Mouse (Mus musculus) embryonic facial prominence, embryonic 10.5 days (tissue): Measurements from ENCODE around the gene Rnd3. TPM values are rescaled to one million over a fixed set of nuclear protein-coding genes. Genes with fewer than 3 reads are reported as not detected.
A peak's percentile ranks its signal among the peaks of the same experiment; 100 is the strongest.

ENCODE experiments used
- DNase-seq: peaks from one replicate; pipeline ENCODE4 v3.0.0-alpha.2; 2017; ENCODE audit warnings: low spot score
- H3K27ac ChIP-seq: fragments of 300-500 bp; sonication (generic); replicated peaks from 2 replicates; pipeline ENCODE4 v1.5.1; 2016; ENCODE audit warnings: mild to moderate bottlenecking
- H3K27me3 ChIP-seq: fragments of 300-500 bp; sonication (generic); replicated peaks from 2 replicates; pipeline ENCODE4 v1.6.1; 2016; ENCODE audit warnings: low read depth, mild to moderate bottlenecking; ENCODE audit not compliant: poor library complexity, severe bottlenecking
- H3K36me3 ChIP-seq: fragments of 300-500 bp; sonication (generic); replicated peaks from 2 replicates; pipeline ENCODE4 v1.6.1; 2016; ENCODE audit warnings: mild to moderate bottlenecking, moderate library complexity
- H3K4me1 ChIP-seq: fragments of 300-500 bp; sonication (generic); 2 replicates; pipeline ENCODE4 v1.6.1; 2016
- H3K4me3 ChIP-seq: fragments of 300-500 bp; sonication (generic); 2 replicates; pipeline ENCODE4 v1.5.1; 2016; ENCODE audit warnings: mild to moderate bottlenecking, moderate library complexity
- H3K9me3 ChIP-seq: fragments of 300-500 bp; sonication (generic); 2 replicates; pipeline ENCODE4 v1.6.1; 2016; ENCODE audit warnings: mild to moderate bottlenecking
- WGBS: fragments of 180-500 bp; shearing (Covaris S2); methylation state at CpG from one replicate; pipeline ENCODE4 v1.1.7; 2016; 5-methylcytosine and 5-hydroxymethylcytosine counted together
- polyA plus RNA-seq: library from polyadenylated mRNA; unstranded; fragments of >200 nt; fragmentation: Nextera tagmentation; extraction: Ambion mirVana; gene quantifications from 2 replicates; pipeline ENCODE4 v1.2.1, GENCODE M21; 2016

Rnd3 gene
- polyA plus RNA-seq, 1 experiment from 2014 or later = 142 TPM

GRCm38 (mm10) chr2:51101187-51101586 lies 47.7 kb downstream of the Rnd3 start:
- no peaks in the 10 kb centered on the region for H3K27me3 ChIP-seq
- H3K4me3 ChIP-seq = no peak overlapping the region
- no peaks in the 10 kb centered on the region for H3K9me3 ChIP-seq
- 52% methylated on average over 4 of the region's 4 CpGs for WGBS
- H3K27ac ChIP-seq = no peak overlapping the region
- no peaks in the 10 kb centered on the region for H3K36me3 ChIP-seq
- H3K4me1 ChIP-seq = peaks cover 17% of the 10 kb centered on the region
- DNase-seq = no peak

- Histone ChIP-seq H3K27ac (0 out of 2 replicates have a peak overlapping the region, but pooled peaks have one; percentile 21), H3K36me3 (no peaks in the 10 kb centered on the region), H3K4me3 (no peak overlapping the region), H3K27me3 (no peaks in the 10 kb centered on the region), H3K9me3 (no peaks in the 10 kb centered on the region), H3K4me1 (peaks cover 26% of the 10 kb centered on the region)
- DNase-seq = no peak
- 75% methylated on average over 9 of the region's 9 CpGs for WGBS
Observed at GRCm38 (mm10) chr2:51099987-51100386, 48.9 kb downstream of the Rnd3 start.

DNA sequence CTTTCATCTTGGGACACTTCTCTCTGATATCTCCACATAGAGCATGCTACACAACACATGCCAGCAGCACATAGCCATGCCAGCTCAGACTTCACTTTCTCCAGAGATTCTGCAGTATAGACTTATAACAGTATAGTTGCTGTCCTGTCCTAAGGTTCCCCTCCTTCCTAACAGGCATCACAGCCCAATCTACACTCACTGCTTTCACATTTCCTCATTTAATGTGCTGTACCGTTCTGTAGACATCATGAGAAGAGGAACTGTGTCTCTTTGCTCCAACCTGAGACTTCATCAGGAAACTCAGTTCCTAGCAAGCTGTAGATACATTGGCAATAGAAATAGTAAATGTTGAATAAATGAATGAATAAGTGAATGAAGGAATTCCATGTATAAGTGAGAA lies 49.7 kb downstream of the Rnd3 start:
- WGBS = 77% methylated on average over 1 of the region's 1 CpGs
- H3K9me3 ChIP-seq = no peaks in the 10 kb centered on the region
- H3K27me3 ChIP-seq = no peaks in the 10 kb centered on the region
- H3K27ac ChIP-seq = no peak overlapping the region
- H3K4me1 ChIP-seq = peaks cover 28% of the 10 kb centered on the region
- no peaks in the 10 kb centered on the region for H3K36me3 ChIP-seq
- H3K4me3 ChIP-seq = no peak overlapping the region
- no peak for DNase-seq

DNA sequence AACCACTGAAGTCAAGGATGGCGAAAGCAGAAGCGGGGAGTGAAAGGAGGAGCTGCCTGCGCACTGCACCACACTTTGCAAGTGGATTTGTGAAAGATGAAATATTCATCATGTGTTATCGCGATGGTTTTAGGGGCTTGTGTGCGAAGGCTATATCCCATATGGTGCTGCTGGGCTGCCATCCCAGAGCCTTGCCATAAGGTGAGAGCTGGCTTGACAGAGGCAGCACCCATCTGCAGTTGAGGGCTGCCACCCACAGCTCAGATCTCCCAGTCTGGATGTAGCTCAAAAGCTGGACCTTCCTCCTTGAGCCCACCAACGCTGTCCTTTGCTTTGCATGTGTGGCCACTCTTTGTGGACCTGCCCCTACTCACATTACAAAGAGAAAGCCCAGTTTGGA lies 58.2 kb downstream of the Rnd3 start:
- Histone ChIP-seq H3K4me1 (peaks cover 38% of the 10 kb centered on the region), H3K36me3 (no peaks in the 10 kb centered on the region), H3K27ac (peak overlapping the region; percentile 21), H3K4me3 (no peak overlapping the region), H3K27me3 (no peaks in the 10 kb centered on the region), H3K9me3 (no peaks in the 10 kb centered on the region)
- WGBS = 84% methylated on average over 7 of the region's 7 CpGs
- DNase-seq = no peak

DNA sequence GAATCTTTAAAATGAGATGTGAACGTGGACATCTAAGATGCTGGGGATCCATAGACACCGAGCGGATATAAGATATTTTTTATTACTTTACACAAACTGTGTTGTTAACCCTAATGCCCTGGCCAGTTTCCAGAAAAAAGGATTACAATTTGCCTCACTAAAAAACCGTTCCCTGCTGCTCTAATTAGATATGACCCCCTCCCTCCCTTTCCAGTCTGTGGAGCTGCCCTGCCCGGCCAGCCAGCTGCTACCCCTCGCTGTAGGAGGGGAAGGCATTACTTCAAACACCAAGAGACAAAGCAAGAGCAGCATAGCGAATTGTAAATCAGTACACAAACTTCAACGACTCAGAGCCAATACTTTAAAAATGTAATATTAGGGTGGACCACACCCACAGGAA lies 58.9 kb downstream of the Rnd3 start:
- H3K36me3 ChIP-seq = no peaks in the 10 kb centered on the region
- H3K9me3 ChIP-seq = no peaks in the 10 kb centered on the region
- DNase-seq = no peak
- H3K27ac ChIP-seq = no peak overlapping the region
- H3K4me1 ChIP-seq = peaks cover 32% of the 10 kb centered on the region
- H3K4me3 ChIP-seq = no peak overlapping the region
- 34% methylated on average over 8 of the region's 8 CpGs for WGBS
- H3K27me3 ChIP-seq = no peaks in the 10 kb centered on the region

DNA sequence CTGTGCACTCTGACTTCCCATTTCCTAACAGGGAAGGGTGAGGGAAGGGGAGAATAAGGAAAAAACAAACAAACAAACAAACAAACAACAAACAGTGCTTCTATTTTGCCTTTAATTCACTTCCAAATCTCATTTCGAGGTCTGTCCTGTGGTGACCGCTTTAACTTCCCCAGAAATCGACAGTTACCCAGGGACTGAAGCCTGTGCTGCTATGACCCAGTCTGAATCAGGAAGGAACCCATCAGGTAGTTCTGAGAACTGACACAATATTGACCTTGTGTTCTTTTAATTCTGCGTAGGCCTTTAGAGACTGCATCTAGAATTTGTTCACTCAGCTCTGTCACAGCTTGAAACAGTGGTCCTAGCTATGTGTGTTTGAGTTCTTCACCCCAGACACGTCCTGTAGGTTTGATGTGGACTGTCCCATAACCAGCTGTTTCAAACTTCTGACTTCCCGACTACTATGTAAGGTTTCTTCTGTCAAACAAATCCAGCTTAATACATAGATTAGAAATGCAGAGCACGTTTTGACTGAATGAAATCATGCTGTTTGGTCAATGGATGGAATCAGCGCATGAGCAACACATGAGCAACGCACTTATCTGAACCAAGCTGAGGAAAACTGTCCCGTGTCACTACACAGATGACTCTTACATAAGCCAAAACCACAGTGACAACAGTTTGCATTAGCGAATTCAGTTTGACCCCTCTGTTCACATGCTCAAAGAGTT lies 59.9 kb downstream of the Rnd3 start:
- H3K9me3 ChIP-seq = no peaks in the 10 kb centered on the region
- 81% methylated on average over 11 of the region's 11 CpGs for WGBS
- no peak overlapping the region for H3K27ac ChIP-seq
- H3K4me3 ChIP-seq = no peak overlapping the region
- H3K36me3 ChIP-seq = no peaks in the 10 kb centered on the region
- peaks cover 30% of the 10 kb centered on the region for H3K4me1 ChIP-seq
- H3K27me3 ChIP-seq = no peaks in the 10 kb centered on the region
- DNase-seq = no peak

- Histone ChIP-seq H3K27ac (peak overlapping the region; percentile 45; the same call in 1 of the 2 replicates), H3K4me3 (no peak overlapping the region), H3K36me3 (no peaks in the 10 kb centered on the region), H3K9me3 (no peaks in the 10 kb centered on the region), H3K27me3 (no peaks in the 10 kb centered on the region), H3K4me1 (peaks cover 30% of the 10 kb centered on the region)
- WGBS = 73% methylated on average over 3 of the region's 3 CpGs
- DNase-seq = no peak
Observed at GRCm38 (mm10) chr2:51088123-51088453, 60.8 kb downstream of the Rnd3 start.

DNA sequence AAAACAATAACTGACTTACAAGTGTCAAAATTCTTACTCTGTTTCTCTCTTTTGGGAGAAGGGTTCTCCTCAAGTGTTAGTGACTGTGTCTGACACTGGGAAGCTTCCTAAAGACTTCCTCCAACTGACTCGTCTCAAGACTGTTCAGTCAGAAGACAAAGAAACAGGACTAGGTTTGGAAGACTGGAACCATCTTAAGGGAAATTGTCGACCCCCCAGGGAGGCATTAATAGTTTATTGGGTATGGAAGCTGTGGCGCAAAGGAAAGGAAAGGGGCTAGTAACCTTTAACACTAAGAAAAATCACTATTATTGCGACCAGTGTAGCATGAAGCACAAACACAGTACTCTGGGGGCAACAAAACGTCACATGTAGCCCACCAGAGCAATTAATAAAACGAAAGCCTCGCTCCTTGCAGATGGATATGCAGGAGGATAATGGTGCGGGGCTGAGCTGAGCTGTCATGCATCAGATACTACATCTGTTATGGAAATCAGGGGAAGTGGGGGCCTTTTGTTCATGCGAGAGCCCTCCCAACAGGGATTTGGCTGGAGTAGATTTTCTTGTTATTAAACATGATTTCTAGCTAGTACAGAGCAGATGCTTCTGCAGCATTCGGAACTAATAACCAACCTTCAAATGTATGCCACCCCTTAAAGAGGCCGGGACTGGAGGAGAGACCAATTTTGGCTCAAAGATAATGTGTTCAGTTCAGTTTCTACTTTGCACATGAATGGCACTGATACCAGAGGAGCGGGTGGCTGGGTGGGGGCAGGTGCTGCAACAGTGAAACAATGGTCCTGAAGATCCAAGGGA lies 61.4 kb downstream of the Rnd3 start:
- Histone ChIP-seq H3K4me3 (no peak overlapping the region), H3K27ac (peak overlapping the region; percentile 70), H3K27me3 (no peaks in the 10 kb centered on the region), H3K36me3 (no peaks in the 10 kb centered on the region), H3K9me3 (no peaks in the 10 kb centered on the region), H3K4me1 (peaks cover 34% of the 10 kb centered on the region)
- DNase-seq = no peak
- WGBS = 54% methylated on average over 12 of the region's 12 CpGs

GRCm38 (mm10) chr2:51085155-51085554 lies 63.8 kb downstream of the Rnd3 start:
- H3K27me3 ChIP-seq = no peaks in the 10 kb centered on the region
- no peak overlapping the region for H3K4me3 ChIP-seq
- no peak overlapping the region for H3K27ac ChIP-seq
- peaks cover 34% of the 10 kb centered on the region for H3K4me1 ChIP-seq
- H3K9me3 ChIP-seq = no peaks in the 10 kb centered on the region
- no peaks in the 10 kb centered on the region for H3K36me3 ChIP-seq
- DNase-seq = no peak
- WGBS = 85% methylated on average over 11 of the region's 11 CpGs

DNA sequence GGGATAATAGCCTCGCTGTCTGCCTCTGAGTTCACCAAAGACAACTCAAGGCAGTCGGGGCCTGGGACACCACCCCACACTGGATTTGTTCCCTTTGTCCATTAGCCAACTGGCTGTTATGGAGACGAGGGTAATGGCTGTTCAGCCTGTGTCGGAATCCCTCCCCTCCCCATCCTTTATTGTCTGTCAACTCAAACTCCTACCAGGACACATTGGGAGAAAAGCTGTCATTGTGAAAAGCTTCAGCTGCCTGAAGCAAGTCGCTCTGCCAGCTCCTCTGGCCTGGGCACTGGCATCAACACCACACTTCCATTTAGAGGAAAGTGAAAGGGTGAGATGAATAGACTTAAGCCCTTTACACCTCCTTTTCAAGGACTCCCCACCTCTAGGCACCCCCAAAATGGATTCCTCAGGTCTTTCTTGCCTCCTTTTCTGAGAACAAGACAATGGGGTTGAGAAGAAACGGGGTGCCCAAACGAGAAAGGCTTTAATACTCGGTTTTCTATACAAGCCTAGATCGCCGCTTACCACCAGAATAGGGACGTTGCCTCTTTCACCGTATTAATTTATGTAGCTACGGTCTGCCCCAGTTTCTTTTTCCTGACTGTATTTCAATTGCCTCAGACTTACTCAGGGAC lies 66.1 kb downstream of the Rnd3 start:
- DNase-seq = no peak
- peaks cover 25% of the 10 kb centered on the region for H3K4me1 ChIP-seq
- WGBS = 70% methylated on average over 13 of the region's 13 CpGs
- H3K27me3 ChIP-seq = no peaks in the 10 kb centered on the region
- no peak overlapping the region for H3K4me3 ChIP-seq
- no peaks in the 10 kb centered on the region for H3K36me3 ChIP-seq
- no peaks in the 10 kb centered on the region for H3K9me3 ChIP-seq
- no peak overlapping the region for H3K27ac ChIP-seq
